Mouse (Mus musculus): Measurements from ENCODE around the gene Barhl2. TPM values are rescaled to one million over a fixed set of nuclear protein-coding genes. Genes with fewer than 3 reads are reported as not detected.

Gene Barhl2
- polyA plus RNA-seq, 1 experiment from 2014 or later: 10.3 TPM

DNA sequence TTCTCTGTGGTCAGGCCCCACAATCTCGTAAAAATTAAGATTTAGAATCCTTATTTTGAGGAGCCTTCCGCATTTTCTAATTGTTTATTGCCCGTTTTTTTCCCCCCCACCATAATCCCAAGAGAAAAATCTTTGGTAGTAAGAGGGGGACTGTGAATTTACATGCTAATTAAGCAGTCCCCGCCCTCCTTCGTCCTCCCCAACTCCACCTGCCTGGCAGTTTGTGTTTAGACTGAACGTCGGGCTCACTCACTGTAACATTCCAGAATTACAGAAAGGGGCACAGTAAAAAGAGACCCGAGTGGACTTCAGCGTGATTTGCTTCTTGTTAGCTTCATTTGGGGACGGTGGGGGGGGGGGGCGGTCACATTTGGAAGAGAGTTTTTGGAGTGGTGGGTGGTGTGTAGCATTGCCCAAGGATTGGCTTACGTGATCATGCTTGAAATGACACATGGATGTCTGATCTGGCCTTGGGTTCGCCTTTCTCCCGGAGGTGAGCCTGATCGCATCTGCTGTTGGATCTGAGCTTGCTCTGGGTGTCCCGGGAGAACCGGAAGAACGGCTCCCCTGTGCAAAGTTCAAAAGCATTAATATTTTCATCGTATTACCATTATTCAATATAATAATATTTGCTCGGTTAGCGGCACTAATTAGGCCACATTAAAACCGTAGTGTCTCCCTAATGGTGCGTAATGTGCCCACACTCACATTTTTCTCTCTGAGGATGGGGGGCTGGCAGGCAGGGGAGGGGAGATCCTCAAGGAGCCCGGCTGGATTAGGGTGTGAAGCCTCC is 6.6 kb upstream of the Barhl2 start:
- Histone ChIP-seq H3K4me3 (ENCODE audit: low read depth, low read length) (peak overlapping the region; percentile 18), H3K27me3 (ENCODE audit: control insufficient read depth, insufficient read depth, low read length) (peaks cover 97% of the 10 kb centered on the region), H3K27ac (ENCODE audit: low read depth, low read length) (no peak overlapping the region; the same call in 1 of the 2 replicates), H3K9me3 (ENCODE audit: control insufficient read depth, low read length) (no peaks in the 10 kb centered on the region), H3K4me2 (peak overlapping the region; percentile 32), H3K9ac (ENCODE audit: low read length) (peak overlapping the region; percentile 10; the same call in 1 of the 2 replicates), H3K36me3 (ENCODE audit: control insufficient read depth, insufficient read depth, low read length) (no peaks in the 10 kb centered on the region), H3K4me1 (ENCODE audit: control insufficient read depth, insufficient read depth, low read length) (peaks cover 46% of the 10 kb centered on the region)
- 0% methylated on average over 24 of the region's 24 CpGs for WGBS
- peak; percentile 94 for DNase-seq (ENCODE audit: low spot score, missing footprints)
- ATAC-seq (ENCODE audit: low FRiP score): no peak

DNA sequence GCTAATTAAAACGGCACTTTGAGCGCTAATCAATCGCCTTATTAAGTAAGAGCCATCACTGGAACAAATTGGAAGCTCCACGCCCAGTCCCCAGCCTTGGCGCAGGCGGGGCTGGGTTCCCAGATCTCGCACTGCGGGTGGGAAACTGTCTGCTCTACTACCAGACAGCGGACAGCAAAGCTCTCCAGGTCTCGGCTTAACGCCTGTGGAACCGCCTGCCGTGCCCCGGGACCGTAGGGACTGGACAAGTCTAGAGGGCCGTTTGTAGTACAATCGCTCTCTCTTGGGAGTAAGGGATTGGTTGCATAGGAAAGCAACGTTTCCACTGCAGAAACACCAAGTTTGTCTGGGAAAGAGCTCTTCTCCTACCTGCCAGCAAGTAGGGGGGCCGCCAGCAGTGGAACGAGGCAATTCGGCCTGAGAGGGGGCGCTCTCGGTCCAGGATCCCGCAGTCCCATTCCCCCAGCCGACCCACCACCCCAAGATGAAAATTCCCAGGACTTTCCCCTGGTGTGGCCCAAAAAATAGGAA is 5.8 kb upstream of the Barhl2 start:
- DNase-seq (ENCODE audit: low spot score, missing footprints) (peak; percentile 97), ATAC-seq (ENCODE audit: low FRiP score) (no peak)
- H3K36me3 ChIP-seq (ENCODE audit: control insufficient read depth, insufficient read depth, low read length): no peaks in the 10 kb centered on the region
- peak overlapping the region; percentile 32 for H3K4me2 ChIP-seq
- H3K4me1 ChIP-seq (ENCODE audit: control insufficient read depth, insufficient read depth, low read length): peaks cover 44% of the 10 kb centered on the region
- peak overlapping the region; percentile 18 for H3K4me3 ChIP-seq (ENCODE audit: low read depth, low read length)
- no peaks in the 10 kb centered on the region for H3K9me3 ChIP-seq (ENCODE audit: control insufficient read depth, low read length)
- peaks cover 96% of the 10 kb centered on the region for H3K27me3 ChIP-seq (ENCODE audit: control insufficient read depth, insufficient read depth, low read length)
- WGBS: under 1% methylated on average over 25 of the region's 25 CpGs
- no peak overlapping the region; the same call in 1 of the 2 replicates for H3K27ac ChIP-seq (ENCODE audit: low read depth, low read length)
- H3K9ac ChIP-seq (ENCODE audit: low read length): peak overlapping the region; percentile 10; the same call in 1 of the 2 replicates

DNA sequence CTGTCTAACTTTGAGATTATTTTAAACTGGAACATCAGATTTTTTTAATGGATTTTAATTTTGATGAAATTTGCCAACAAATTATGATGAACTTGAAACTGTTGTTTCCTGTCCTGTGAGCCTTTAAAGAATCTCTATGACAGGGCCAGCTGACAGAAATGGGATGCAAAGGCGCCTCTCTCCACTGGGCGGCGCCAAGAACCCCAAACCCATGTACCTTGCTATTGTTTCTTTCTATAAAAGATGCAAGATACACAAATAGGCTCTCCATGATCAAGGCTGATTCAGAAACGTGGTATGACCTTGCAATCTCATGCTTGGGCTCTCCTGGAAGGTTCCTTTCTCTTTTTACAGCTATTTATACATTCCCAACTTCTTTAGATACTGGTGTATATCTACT is 3.9 kb upstream of the Barhl2 start:
- Histone ChIP-seq H3K4me1 (ENCODE audit: control insufficient read depth, insufficient read depth, low read length) (peaks cover 31% of the 10 kb centered on the region), H3K9me3 (ENCODE audit: control insufficient read depth, low read length) (no peaks in the 10 kb centered on the region), H3K27me3 (ENCODE audit: control insufficient read depth, insufficient read depth, low read length) (peaks cover 93% of the 10 kb centered on the region), H3K4me3 (ENCODE audit: low read depth, low read length) (no peak overlapping the region), H3K4me2 (no peak overlapping the region), H3K36me3 (ENCODE audit: control insufficient read depth, insufficient read depth, low read length) (no peaks in the 10 kb centered on the region), H3K27ac (ENCODE audit: low read depth, low read length) (no peak overlapping the region), H3K9ac (ENCODE audit: low read length) (no peak overlapping the region)
- DNase-seq (ENCODE audit: low spot score, missing footprints) (peak; percentile 94), ATAC-seq (ENCODE audit: low FRiP score) (no peak)
- WGBS: under 1% methylated on average over 4 of the region's 4 CpGs

DNA sequence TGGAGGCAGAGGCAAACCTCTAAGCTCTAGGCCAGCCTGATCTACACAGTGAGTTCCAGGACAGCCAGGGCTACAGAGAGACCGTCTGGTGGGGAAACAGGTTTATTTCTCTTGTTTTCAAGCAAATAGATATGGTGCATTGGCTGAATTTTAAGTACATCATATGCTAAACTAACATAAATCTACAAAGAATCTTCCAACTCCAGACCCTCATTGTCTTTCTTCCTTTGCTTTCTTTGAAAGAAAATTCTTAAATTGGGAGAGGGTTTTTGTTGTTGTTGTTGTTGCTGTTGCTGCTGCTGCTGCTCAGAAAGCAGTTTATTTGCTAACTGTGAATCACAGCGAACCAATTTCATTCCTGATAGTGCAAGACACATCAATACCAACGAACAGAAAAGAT is 3.5 kb upstream of the Barhl2 start:
- peaks cover 88% of the 10 kb centered on the region for H3K27me3 ChIP-seq (ENCODE audit: control insufficient read depth, insufficient read depth, low read length)
- H3K9ac ChIP-seq (ENCODE audit: low read length): no peak overlapping the region
- no peaks in the 10 kb centered on the region for H3K36me3 ChIP-seq (ENCODE audit: control insufficient read depth, insufficient read depth, low read length)
- H3K4me2 ChIP-seq: no peak overlapping the region
- no peaks in the 10 kb centered on the region for H3K9me3 ChIP-seq (ENCODE audit: control insufficient read depth, low read length)
- no peak for ATAC-seq (ENCODE audit: low FRiP score)
- DNase-seq (ENCODE audit: low spot score, missing footprints): peak; percentile 91
- no peak overlapping the region for H3K4me3 ChIP-seq (ENCODE audit: low read depth, low read length)
- no peak overlapping the region for H3K27ac ChIP-seq (ENCODE audit: low read depth, low read length)
- peaks cover 29% of the 10 kb centered on the region for H3K4me1 ChIP-seq (ENCODE audit: control insufficient read depth, insufficient read depth, low read length)
- WGBS: 7% methylated on average over 3 of the region's 3 CpGs

DNA sequence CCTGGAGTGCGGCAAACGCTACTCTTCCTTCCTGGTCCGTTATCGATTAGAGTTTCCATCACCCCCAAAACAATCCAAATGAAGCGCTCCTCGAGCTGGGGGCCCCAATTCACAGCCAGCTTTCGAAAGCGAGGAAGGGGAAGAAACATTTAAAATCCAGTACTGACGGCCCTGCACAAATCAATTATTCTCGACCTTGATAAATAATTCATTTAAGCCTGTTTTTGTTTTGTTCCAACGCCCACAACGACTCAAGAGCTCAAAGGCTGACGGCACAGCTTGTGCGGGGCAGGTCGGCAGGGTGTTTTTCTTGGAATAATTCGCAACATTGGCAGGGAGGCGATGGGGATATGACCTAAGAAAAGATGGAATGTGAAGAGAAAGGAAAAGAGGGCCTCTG is 2.6 kb upstream of the Barhl2 start:
- Histone ChIP-seq H3K9me3 (ENCODE audit: control insufficient read depth, low read length) (no peaks in the 10 kb centered on the region), H3K9ac (ENCODE audit: low read length) (peak overlapping the region; percentile 16; the same call in 1 of the 2 replicates), H3K4me2 (peak overlapping the region; percentile 86), H3K4me1 (ENCODE audit: control insufficient read depth, insufficient read depth, low read length) (peaks cover 24% of the 10 kb centered on the region), H3K4me3 (ENCODE audit: low read depth, low read length) (peak overlapping the region; percentile 60; the same call in 1 of the 2 replicates), H3K27ac (ENCODE audit: low read depth, low read length) (peak overlapping the region; percentile 44), H3K36me3 (ENCODE audit: control insufficient read depth, insufficient read depth, low read length) (no peaks in the 10 kb centered on the region), H3K27me3 (ENCODE audit: control insufficient read depth, insufficient read depth, low read length) (peaks cover 86% of the 10 kb centered on the region)
- no peak for ATAC-seq (ENCODE audit: low FRiP score)
- under 1% methylated on average over 17 of the region's 17 CpGs for WGBS
- DNase-seq (ENCODE audit: low spot score, missing footprints): peak; percentile 94

DNA sequence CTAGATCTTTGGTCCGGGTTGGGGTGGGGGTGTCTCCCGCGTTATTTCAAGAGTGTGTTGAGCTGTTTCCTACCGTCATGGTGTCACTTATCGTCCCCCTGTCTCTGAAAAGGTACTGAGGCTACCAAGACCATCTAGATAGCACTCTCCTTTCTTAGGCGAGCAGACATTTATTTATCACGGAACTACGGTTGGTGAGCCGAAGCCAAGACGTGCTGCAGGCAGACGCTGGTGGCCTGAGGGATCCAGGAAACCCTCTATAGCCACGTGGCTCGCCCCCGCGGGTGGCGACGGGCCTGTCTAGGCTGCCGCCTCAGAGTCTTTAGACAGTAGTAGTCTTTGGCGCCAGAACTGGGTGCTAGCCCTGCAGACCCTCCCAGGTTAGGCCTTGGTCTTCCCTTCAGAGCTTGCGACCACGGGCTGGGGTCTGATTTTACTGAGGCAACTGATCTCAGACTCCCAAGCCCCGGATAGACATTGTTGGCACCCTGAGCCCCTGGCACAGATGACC is 2.1 kb upstream of the Barhl2 start:
- peak overlapping the region; percentile 60 for H3K4me3 ChIP-seq (ENCODE audit: low read depth, low read length)
- H3K27me3 ChIP-seq (ENCODE audit: control insufficient read depth, insufficient read depth, low read length): peaks cover 88% of the 10 kb centered on the region
- under 1% methylated on average over 22 of the region's 22 CpGs for WGBS
- DNase-seq (ENCODE audit: low spot score, missing footprints) (peak; percentile 97), ATAC-seq (ENCODE audit: low FRiP score) (no peak)
- no peaks in the 10 kb centered on the region for H3K36me3 ChIP-seq (ENCODE audit: control insufficient read depth, insufficient read depth, low read length)
- no peaks in the 10 kb centered on the region for H3K9me3 ChIP-seq (ENCODE audit: control insufficient read depth, low read length)
- peaks cover 21% of the 10 kb centered on the region for H3K4me1 ChIP-seq (ENCODE audit: control insufficient read depth, insufficient read depth, low read length)
- H3K27ac ChIP-seq (ENCODE audit: low read depth, low read length): peak overlapping the region; percentile 44
- peak overlapping the region; percentile 41; the same call in 1 of the 2 replicates for H3K9ac ChIP-seq (ENCODE audit: low read length)
- peak overlapping the region; percentile 86 for H3K4me2 ChIP-seq

DNA sequence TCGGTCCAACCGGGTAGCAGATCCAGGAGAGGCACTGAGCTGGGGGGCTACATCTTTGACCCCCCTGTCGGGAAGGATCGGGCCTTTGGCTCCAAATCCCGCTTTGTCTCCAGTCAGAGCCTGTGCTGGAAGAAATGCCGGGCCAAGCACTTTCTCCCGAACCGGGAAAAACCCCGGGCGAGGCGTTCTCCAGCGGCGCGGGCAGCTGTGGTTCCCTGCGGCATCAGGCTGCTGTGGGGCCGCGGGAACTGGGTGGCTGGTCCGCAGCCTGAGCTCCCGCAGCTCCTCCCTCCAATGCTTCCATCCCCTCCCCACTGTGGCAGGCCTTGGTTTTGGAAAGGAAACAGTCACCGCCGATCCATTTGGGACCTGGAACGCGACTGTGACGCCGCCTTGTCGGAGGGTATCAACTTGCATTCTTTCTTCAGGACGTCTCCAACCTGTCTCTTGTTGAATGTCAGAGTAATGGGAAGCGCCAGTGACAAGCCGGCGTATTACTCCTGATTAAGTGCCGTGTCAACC is 1.2 kb upstream of the Barhl2 start:
- H3K4me1 ChIP-seq (ENCODE audit: control insufficient read depth, insufficient read depth, low read length): peaks cover 19% of the 10 kb centered on the region
- peak overlapping the region; percentile 60 for H3K4me3 ChIP-seq (ENCODE audit: low read depth, low read length)
- no peaks in the 10 kb centered on the region for H3K36me3 ChIP-seq (ENCODE audit: control insufficient read depth, insufficient read depth, low read length)
- no peak for ATAC-seq (ENCODE audit: low FRiP score)
- DNase-seq (ENCODE audit: low spot score, missing footprints): peak; percentile 96
- H3K9me3 ChIP-seq (ENCODE audit: control insufficient read depth, low read length): no peaks in the 10 kb centered on the region
- peaks cover 88% of the 10 kb centered on the region for H3K27me3 ChIP-seq (ENCODE audit: control insufficient read depth, insufficient read depth, low read length)
- peak overlapping the region; percentile 86 for H3K4me2 ChIP-seq
- H3K9ac ChIP-seq (ENCODE audit: low read length): peak overlapping the region; percentile 61
- peak overlapping the region; percentile 45 for H3K27ac ChIP-seq (ENCODE audit: low read depth, low read length)
- WGBS: under 1% methylated on average over 31 of the region's 31 CpGs

DNA sequence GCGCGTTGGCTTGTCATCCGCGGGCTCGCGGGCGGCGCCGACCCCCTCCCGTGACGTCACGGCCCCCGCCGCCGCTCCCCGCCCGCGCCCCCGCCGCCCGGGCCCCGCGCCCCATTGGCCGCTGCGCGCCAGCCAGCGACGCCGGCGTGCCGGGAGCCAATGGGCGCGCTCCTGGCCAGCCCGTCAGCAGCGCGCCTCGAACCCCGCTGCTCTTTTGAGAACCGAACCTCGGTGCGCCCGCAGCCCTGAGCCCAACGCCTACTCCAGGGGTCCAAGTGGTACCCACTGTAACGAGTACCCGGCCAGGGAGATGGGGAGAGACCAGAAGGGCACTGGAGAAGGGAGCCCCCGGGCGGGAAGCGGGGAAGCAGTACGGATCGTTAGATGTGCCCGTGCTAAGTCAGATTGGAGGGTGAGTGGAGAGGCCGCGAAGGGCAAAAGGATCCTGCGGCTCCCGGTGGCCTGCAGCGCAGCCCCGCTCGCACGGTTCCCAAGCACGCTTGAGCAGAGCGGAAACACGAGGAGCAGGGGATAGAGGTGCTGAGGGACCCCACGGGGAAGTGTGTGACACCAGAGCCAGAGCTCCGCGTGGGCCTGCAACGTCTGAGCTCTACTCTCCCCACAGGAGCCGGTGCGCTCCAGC is 632 bp upstream of the Barhl2 start:
- Histone ChIP-seq H3K4me3 (ENCODE audit: low read depth, low read length) (peak overlapping the region; percentile 60), H3K9me3 (ENCODE audit: control insufficient read depth, low read length) (no peaks in the 10 kb centered on the region), H3K4me2 (peak overlapping the region; percentile 86), H3K27ac (ENCODE audit: low read depth, low read length) (peak overlapping the region; percentile 71), H3K27me3 (ENCODE audit: control insufficient read depth, insufficient read depth, low read length) (peaks cover 88% of the 10 kb centered on the region), H3K36me3 (ENCODE audit: control insufficient read depth, insufficient read depth, low read length) (no peaks in the 10 kb centered on the region), H3K4me1 (ENCODE audit: control insufficient read depth, insufficient read depth, low read length) (peaks cover 14% of the 10 kb centered on the region), H3K9ac (ENCODE audit: low read length) (peak overlapping the region; percentile 61)
- DNase-seq (ENCODE audit: low spot score, missing footprints) (peak; percentile 98), ATAC-seq (ENCODE audit: low FRiP score) (peak; percentile 89)
- WGBS: under 1% methylated on average over 57 of the region's 68 CpGs
